Mouse (Mus musculus): ENCODE measurements at regions not wholly inside any gene's neighbourhood (a gene's known extent, or its start where the extent isn't known, plus 50 kb on each side); places are given as distances from the start of the nearest gene placed in this dataset.

- Histone ChIP-seq H3K4me2 (peak overlapping the region; percentile 82), H3K9ac (ENCODE audit: low read depth, low read length) (peak overlapping the region; percentile 97), H3K9me3 (ENCODE audit: control insufficient read depth, low read length) (no peaks in the 10 kb centered on the region), H3K4me1 (replicated peaks; ENCODE audit: control insufficient read depth, insufficient read depth, low read length) (peaks cover 9% of the 10 kb centered on the region), H3K36me3 (ENCODE audit: control insufficient read depth, insufficient read depth, low read length) (no peaks in the 10 kb centered on the region), H3K4me3 (ENCODE audit: low read depth, low read length) (peak overlapping the region; percentile 67), H3K27me3 (replicated peaks; ENCODE audit: control insufficient read depth, insufficient read depth, low read length) (no peaks in the 10 kb centered on the region), H3K27ac (ENCODE audit: low read depth, low read length) (peak overlapping the region; percentile 99)
- under 1% methylated on average over 76 of the region's 86 CpGs for WGBS
- DNase-seq (ENCODE audit: low spot score) (peak; percentile 99), ATAC-seq (replicated peaks; ENCODE audit: low FRiP score) (peak; percentile 93)
Observed at GRCm38 (mm10) chr7:73617910-73618757, 76.5 kb upstream of the Chd2 start.

- Histone ChIP-seq H3K4me2 (peak overlapping the region; percentile 73), H3K27ac (ENCODE audit: low read depth, low read length) (peak overlapping the region; percentile 99), H3K4me3 (ENCODE audit: low read depth, low read length) (peak overlapping the region; percentile 67), H3K9ac (ENCODE audit: low read depth, low read length) (peak overlapping the region; percentile 97), H3K27me3 (replicated peaks; ENCODE audit: control insufficient read depth, insufficient read depth, low read length) (no peaks in the 10 kb centered on the region), H3K36me3 (ENCODE audit: control insufficient read depth, insufficient read depth, low read length) (no peaks in the 10 kb centered on the region), H3K4me1 (replicated peaks; ENCODE audit: control insufficient read depth, insufficient read depth, low read length) (peaks cover 9% of the 10 kb centered on the region), H3K9me3 (ENCODE audit: control insufficient read depth, low read length) (no peaks in the 10 kb centered on the region)
- ATAC-seq (replicated peaks; ENCODE audit: low FRiP score) (no peak), DNase-seq (ENCODE audit: low spot score) (peak; percentile 48)
- 15% methylated on average over 21 of the region's 21 CpGs for WGBS
Observed at GRCm38 (mm10) chr7:73616971-73617906, 75.6 kb upstream of the Chd2 start.

- no peak overlapping the region for H3K4me2 ChIP-seq
- no peaks in the 10 kb centered on the region for H3K27me3 ChIP-seq (replicated peaks; ENCODE audit: control insufficient read depth, insufficient read depth, low read length)
- H3K36me3 ChIP-seq (ENCODE audit: control insufficient read depth, insufficient read depth, low read length): no peaks in the 10 kb centered on the region
- H3K9ac ChIP-seq (ENCODE audit: low read depth, low read length): no peak overlapping the region
- WGBS: 61% methylated on average over 11 of the region's 11 CpGs
- peaks cover 9% of the 10 kb centered on the region for H3K4me1 ChIP-seq (replicated peaks; ENCODE audit: control insufficient read depth, insufficient read depth, low read length)
- DNase-seq (ENCODE audit: low spot score) (no peak), ATAC-seq (replicated peaks; ENCODE audit: low FRiP score) (no peak)
- H3K27ac ChIP-seq (ENCODE audit: low read depth, low read length): no peak overlapping the region
- no peak overlapping the region for H3K4me3 ChIP-seq (ENCODE audit: low read depth, low read length)
- no peaks in the 10 kb centered on the region for H3K9me3 ChIP-seq (ENCODE audit: control insufficient read depth, low read length)
Observed at GRCm38 (mm10) chr7:73616015-73616414, 74.4 kb upstream of the Chd2 start.

GRCm38 (mm10) chr7:73614840-73615555, 73.4 kb upstream of the Chd2 start:
- Histone ChIP-seq H3K4me2 (no peak overlapping the region), H3K9ac (ENCODE audit: low read depth, low read length) (no peak overlapping the region), H3K4me1 (replicated peaks; ENCODE audit: control insufficient read depth, insufficient read depth, low read length) (peaks cover 9% of the 10 kb centered on the region), H3K27ac (ENCODE audit: low read depth, low read length) (no peak overlapping the region), H3K27me3 (replicated peaks; ENCODE audit: control insufficient read depth, insufficient read depth, low read length) (no peaks in the 10 kb centered on the region), H3K36me3 (ENCODE audit: control insufficient read depth, insufficient read depth, low read length) (no peaks in the 10 kb centered on the region), H3K9me3 (ENCODE audit: control insufficient read depth, low read length) (no peaks in the 10 kb centered on the region), H3K4me3 (ENCODE audit: low read depth, low read length) (no peak overlapping the region)
- ATAC-seq (replicated peaks; ENCODE audit: low FRiP score) (no peak), DNase-seq (ENCODE audit: low spot score) (no peak)
- WGBS: 77% methylated on average over 8 of the region's 8 CpGs

- peaks cover 9% of the 10 kb centered on the region for H3K4me1 ChIP-seq (replicated peaks; ENCODE audit: control insufficient read depth, insufficient read depth, low read length)
- no peak overlapping the region for H3K4me2 ChIP-seq
- 78% methylated on average over 4 of the region's 4 CpGs for WGBS
- no peaks in the 10 kb centered on the region for H3K27me3 ChIP-seq (replicated peaks; ENCODE audit: control insufficient read depth, insufficient read depth, low read length)
- ATAC-seq (replicated peaks; ENCODE audit: low FRiP score): no peak
- H3K27ac ChIP-seq (ENCODE audit: low read depth, low read length): no peak overlapping the region
- no peak overlapping the region for H3K9ac ChIP-seq (ENCODE audit: low read depth, low read length)
- no peaks in the 10 kb centered on the region for H3K36me3 ChIP-seq (ENCODE audit: control insufficient read depth, insufficient read depth, low read length)
- DNase-seq (ENCODE audit: low spot score): no peak
- no peaks in the 10 kb centered on the region for H3K9me3 ChIP-seq (ENCODE audit: control insufficient read depth, low read length)
- no peak overlapping the region for H3K4me3 ChIP-seq (ENCODE audit: low read depth, low read length)
Observed at GRCm38 (mm10) chr7:73614341-73614740, 72.7 kb upstream of the Chd2 start.

GRCm38 (mm10) chr7:73612752-73613092, 71.1 kb upstream of the Chd2 start:
- Histone ChIP-seq H3K4me3 (ENCODE audit: low read depth, low read length) (no peak overlapping the region), H3K9ac (ENCODE audit: low read depth, low read length) (no peak overlapping the region), H3K4me2 (no peak overlapping the region), H3K27me3 (replicated peaks; ENCODE audit: control insufficient read depth, insufficient read depth, low read length) (no peaks in the 10 kb centered on the region), H3K9me3 (ENCODE audit: control insufficient read depth, low read length) (no peaks in the 10 kb centered on the region), H3K4me1 (replicated peaks; ENCODE audit: control insufficient read depth, insufficient read depth, low read length) (peaks cover 14% of the 10 kb centered on the region), H3K36me3 (ENCODE audit: control insufficient read depth, insufficient read depth, low read length) (no peaks in the 10 kb centered on the region), H3K27ac (ENCODE audit: low read depth, low read length) (no peak overlapping the region)
- DNase-seq (ENCODE audit: low spot score): no peak
- ATAC-seq (replicated peaks; ENCODE audit: low FRiP score): no peak
- WGBS: 82% methylated on average over 3 of the region's 3 CpGs

- Histone ChIP-seq H3K9ac (ENCODE audit: low read depth, low read length) (no peak overlapping the region), H3K4me2 (no peak overlapping the region), H3K9me3 (ENCODE audit: control insufficient read depth, low read length) (no peaks in the 10 kb centered on the region), H3K36me3 (ENCODE audit: control insufficient read depth, insufficient read depth, low read length) (no peaks in the 10 kb centered on the region), H3K27ac (ENCODE audit: low read depth, low read length) (no peak overlapping the region), H3K4me3 (ENCODE audit: low read depth, low read length) (no peak overlapping the region), H3K27me3 (replicated peaks; ENCODE audit: control insufficient read depth, insufficient read depth, low read length) (no peaks in the 10 kb centered on the region), H3K4me1 (replicated peaks; ENCODE audit: control insufficient read depth, insufficient read depth, low read length) (peaks cover 14% of the 10 kb centered on the region)
- WGBS: 83% methylated on average over 12 of the region's 12 CpGs
- DNase-seq (ENCODE audit: low spot score) (no peak), ATAC-seq (replicated peaks; ENCODE audit: low FRiP score) (no peak)
Observed at GRCm38 (mm10) chr7:73611866-73612751, 70.5 kb upstream of the Chd2 start.

Measured in liver, embryonic 11.5 days (tissue).